Mouse (Mus musculus): ENCODE results near the gene Eif2s3y. TPM values are rescaled to one million over a fixed set of nuclear protein-coding genes. Genes with fewer than 3 reads are reported as not detected.

Eif2s3y gene
- polyA plus RNA-seq (2014; fragmentation: Illumina TruSeq; extraction: RNeasy Lipid Tissue Mini Kit (QIAGEN cat#74804)): not detected

DNA sequence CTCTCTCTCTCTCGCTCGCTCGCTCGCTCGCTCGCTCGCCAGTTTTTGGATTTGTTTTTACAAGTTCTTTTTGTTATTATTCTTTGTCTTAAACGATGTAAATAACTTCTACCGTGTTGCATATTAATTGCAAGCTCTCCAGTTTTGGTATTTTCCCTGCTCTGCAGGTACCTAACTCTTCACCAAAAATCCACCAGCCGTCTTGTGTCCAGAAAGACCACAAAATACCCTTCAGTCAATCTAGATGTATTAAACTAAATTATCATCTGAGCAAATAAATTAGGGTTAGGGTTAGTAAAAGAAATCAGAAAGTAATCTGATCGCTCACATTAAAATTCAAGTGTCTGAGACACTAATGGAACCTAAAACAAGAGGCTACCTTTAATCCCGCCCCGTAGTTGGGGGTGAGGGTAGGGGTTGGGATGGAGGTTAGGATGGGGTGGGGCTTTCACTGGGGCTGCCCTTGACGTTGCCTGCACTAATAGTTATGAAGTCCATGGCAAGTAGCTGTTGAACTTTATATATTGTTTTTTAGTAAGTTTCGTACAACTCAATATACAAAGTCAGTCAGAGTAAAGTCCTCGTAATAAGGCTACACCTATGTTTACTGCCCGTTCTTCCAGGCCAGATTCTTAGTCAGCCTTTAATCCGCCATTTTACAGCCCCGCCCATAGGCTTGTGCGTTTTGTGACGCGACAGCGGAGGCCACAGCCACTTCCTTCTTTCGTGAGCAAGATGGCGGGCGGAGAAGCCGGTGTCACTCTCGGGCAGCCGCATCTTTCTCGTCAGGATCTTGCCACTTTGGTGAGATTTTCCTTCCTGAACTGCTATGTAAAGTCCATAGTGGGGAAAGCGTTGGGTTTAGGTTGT, at the start of gene Eif2s3y:
TSS of gene Eif2s3y (plus strand) at position 662 of the 870 bp plus-strand sequence.

Other genes with a start within 250 kb of the Eif2s3y start
- gene Zfy1, start 213.1 kb upstream of the Eif2s3y start, polyA plus RNA-seq (2014; fragmentation: Illumina TruSeq; extraction: RNeasy Lipid Tissue Mini Kit (QIAGEN cat#74804)): not detected
- gene Uba1y, start 191.9 kb upstream of the Eif2s3y start, polyA plus RNA-seq (2014; fragmentation: Illumina TruSeq; extraction: RNeasy Lipid Tissue Mini Kit (QIAGEN cat#74804)): not detected
- not detected for gene Kdm5d, start 112.8 kb upstream of the Eif2s3y start, polyA plus RNA-seq (2014; fragmentation: Illumina TruSeq; extraction: RNeasy Lipid Tissue Mini Kit (QIAGEN cat#74804))
- gene Uty, start 235.2 kb downstream of the Eif2s3y start, polyA plus RNA-seq (2014; fragmentation: Illumina TruSeq; extraction: RNeasy Lipid Tissue Mini Kit (QIAGEN cat#74804)): not detected

Measured in ovary, adult 10 weeks (tissue).